Mouse (Mus musculus): ENCODE measurements at regions not wholly inside any gene's neighbourhood (a gene's known extent, or its start where the extent isn't known, plus 50 kb on each side); places are given as distances from the start of the nearest gene placed in this dataset.

DNA sequence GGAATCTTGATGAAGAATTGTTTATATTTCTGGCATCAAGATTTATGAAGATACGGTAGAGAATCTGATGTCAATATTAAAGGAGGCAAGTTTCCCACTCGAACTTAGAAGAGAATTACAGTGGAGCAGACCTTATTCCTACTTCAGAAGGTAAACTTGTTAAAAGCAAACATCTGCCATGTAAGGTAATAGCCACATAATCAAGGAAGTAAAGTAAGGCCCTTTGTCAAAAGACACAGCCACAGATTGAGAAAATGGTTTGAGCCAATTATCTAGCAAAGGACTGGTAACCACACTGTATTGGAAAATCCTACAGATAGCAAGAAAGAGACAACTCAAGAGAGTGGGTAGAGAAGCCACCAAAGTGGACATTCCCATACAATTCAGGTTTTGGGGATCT is 111.4 kb upstream of the Gm5148 start:
- Histone ChIP-seq H3K9ac (ENCODE audit: low read length) (no peak overlapping the region), H3K4me2 (ENCODE audit: low read length) (no peak overlapping the region), H3K36me3 (ENCODE audit: control insufficient read depth, insufficient read depth, low read length) (no peaks in the 10 kb centered on the region), H3K4me3 (ENCODE audit: control insufficient read depth in 1 of 2, insufficient read depth in 1 of 2, low read depth in 1 of 2, low read length in 2 of 2) (no peak overlapping the region), H3K9me3 (ENCODE audit: control insufficient read depth, low read length) (no peaks in the 10 kb centered on the region), H3K27ac (replicated peaks in 1 of 2; ENCODE audit: control insufficient read depth in 1 of 2, insufficient read depth in 1 of 2, low read depth in 2 of 2, low read length in 2 of 2) (0 out of 4 replicates have a peak overlapping the region, but pooled peaks of 1 of the 2 experiments have one; percentile 6), H3K4me1 (ENCODE audit: control insufficient read depth in 2 of 2, insufficient read depth in 2 of 2, low read length in 2 of 2) (peaks cover 7 to 18% of the 10 kb centered on the region in 2 experiments), H3K27me3 (ENCODE audit: control insufficient read depth, insufficient read depth, low read length) (no peaks in the 10 kb centered on the region)
- 86% methylated on average over 2 of the region's 2 CpGs for WGBS
- no peak for ATAC-seq (ENCODE audit: insufficient number of reproducible peaks, insufficient read depth, low FRiP score, low read depth)

DNA sequence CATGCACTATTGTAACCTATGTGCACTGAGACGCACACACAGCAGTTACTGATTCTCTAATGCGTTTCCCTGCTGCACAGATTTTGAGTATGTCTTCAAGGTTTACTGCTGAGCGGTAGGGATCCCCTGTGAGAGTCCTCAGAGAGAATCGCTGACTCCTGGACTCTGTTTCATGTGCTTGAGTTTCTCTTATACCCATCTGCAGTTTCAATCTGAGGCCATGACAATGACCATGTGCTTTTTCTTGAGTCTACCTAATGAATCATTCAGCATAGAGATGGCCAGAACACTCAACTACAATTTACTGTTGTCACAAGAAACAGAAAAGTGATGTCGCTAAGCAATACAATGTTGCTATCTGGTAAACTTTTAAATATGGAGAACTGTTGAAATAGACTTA is 110.8 kb upstream of the Gm5148 start:
- H3K4me1 ChIP-seq (ENCODE audit: control insufficient read depth in 2 of 2, insufficient read depth in 2 of 2, low read length in 2 of 2): peaks cover 7 to 18% of the 10 kb centered on the region in 2 experiments
- no peak overlapping the region for H3K4me3 ChIP-seq (ENCODE audit: control insufficient read depth in 1 of 2, insufficient read depth in 1 of 2, low read depth in 1 of 2, low read length in 2 of 2)
- no peak overlapping the region for H3K4me2 ChIP-seq (ENCODE audit: low read length)
- H3K36me3 ChIP-seq (ENCODE audit: control insufficient read depth, insufficient read depth, low read length): no peaks in the 10 kb centered on the region
- no peaks in the 10 kb centered on the region for H3K27me3 ChIP-seq (ENCODE audit: control insufficient read depth, insufficient read depth, low read length)
- no peak overlapping the region for H3K9ac ChIP-seq (ENCODE audit: low read length)
- WGBS: 73% methylated on average over 5 of the region's 5 CpGs
- no peak for ATAC-seq (ENCODE audit: insufficient number of reproducible peaks, insufficient read depth, low FRiP score, low read depth)
- no peaks in the 10 kb centered on the region for H3K9me3 ChIP-seq (ENCODE audit: control insufficient read depth, low read length)
- peak overlapping the region; percentile 77 to 82 for H3K27ac ChIP-seq (replicated peaks in 1 of 2; ENCODE audit: control insufficient read depth in 1 of 2, insufficient read depth in 1 of 2, low read depth in 2 of 2, low read length in 2 of 2)

DNA sequence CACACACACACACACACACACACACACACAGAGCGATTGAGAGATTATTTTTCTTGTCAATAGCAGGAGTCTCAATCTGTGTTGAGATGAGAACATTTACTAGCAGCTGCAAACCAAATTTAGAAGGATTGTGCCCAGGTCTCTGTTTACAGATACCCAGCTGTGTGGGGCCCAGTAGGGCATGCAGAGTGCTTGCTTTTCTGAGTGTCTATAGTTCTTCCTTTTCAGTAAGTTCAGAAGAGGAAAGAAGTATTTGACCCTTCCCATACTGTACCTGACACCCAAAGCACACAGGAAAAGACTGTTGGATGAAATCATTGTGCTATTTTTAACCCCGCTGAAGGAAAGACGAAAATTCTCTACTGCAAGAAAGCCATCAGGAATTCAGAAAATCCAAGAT is 110.3 kb upstream of the Gm5148 start:
- Histone ChIP-seq H3K4me2 (ENCODE audit: low read length) (no peak overlapping the region), H3K36me3 (ENCODE audit: control insufficient read depth, insufficient read depth, low read length) (no peaks in the 10 kb centered on the region), H3K9ac (ENCODE audit: low read length) (peak overlapping the region; percentile 44), H3K9me3 (ENCODE audit: control insufficient read depth, low read length) (no peaks in the 10 kb centered on the region), H3K27me3 (ENCODE audit: control insufficient read depth, insufficient read depth, low read length) (no peaks in the 10 kb centered on the region), H3K4me1 (ENCODE audit: control insufficient read depth in 2 of 2, insufficient read depth in 2 of 2, low read length in 2 of 2) (peaks cover 7 to 18% of the 10 kb centered on the region in 2 experiments), H3K27ac (replicated peaks in 1 of 2; ENCODE audit: control insufficient read depth in 1 of 2, insufficient read depth in 1 of 2, low read depth in 2 of 2, low read length in 2 of 2) (peak overlapping the region; percentile 61 to 77), H3K4me3 (ENCODE audit: control insufficient read depth in 1 of 2, insufficient read depth in 1 of 2, low read depth in 1 of 2, low read length in 2 of 2) (no peak overlapping the region)
- 23% methylated on average over 3 of the region's 3 CpGs for WGBS
- no peak for ATAC-seq (ENCODE audit: insufficient number of reproducible peaks, insufficient read depth, low FRiP score, low read depth)

DNA sequence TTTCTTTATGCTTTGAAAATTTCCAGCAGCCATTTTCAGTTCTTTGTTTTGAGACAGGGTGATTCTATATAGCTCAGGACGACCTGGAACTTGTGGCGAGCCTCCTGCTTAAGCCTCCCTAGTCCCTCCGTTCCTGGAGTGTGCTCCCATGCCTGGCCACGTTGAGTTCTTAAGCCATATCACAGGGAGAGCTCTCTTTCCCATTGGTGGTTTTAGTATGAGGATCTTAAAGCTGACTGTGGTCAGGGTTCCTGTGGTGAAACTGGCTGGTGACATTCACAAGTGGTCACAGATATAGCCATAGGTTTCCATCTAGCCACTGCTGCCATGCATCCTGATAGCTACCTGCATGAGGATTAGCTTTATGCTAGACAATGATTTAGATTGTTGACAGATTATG is 109.1 kb upstream of the Gm5148 start:
- Histone ChIP-seq H3K9ac (ENCODE audit: low read length) (no peak overlapping the region), H3K4me3 (ENCODE audit: control insufficient read depth in 1 of 2, insufficient read depth in 1 of 2, low read depth in 1 of 2, low read length in 2 of 2) (no peak overlapping the region), H3K27ac (replicated peaks in 1 of 2; ENCODE audit: control insufficient read depth in 1 of 2, insufficient read depth in 1 of 2, low read depth in 2 of 2, low read length in 2 of 2) (no peak overlapping the region), H3K36me3 (ENCODE audit: control insufficient read depth, insufficient read depth, low read length) (no peaks in the 10 kb centered on the region), H3K4me2 (ENCODE audit: low read length) (no peak overlapping the region), H3K4me1 (ENCODE audit: control insufficient read depth in 2 of 2, insufficient read depth in 2 of 2, low read length in 2 of 2) (peaks cover 7 to 18% of the 10 kb centered on the region in 2 experiments), H3K27me3 (ENCODE audit: control insufficient read depth, insufficient read depth, low read length) (no peaks in the 10 kb centered on the region), H3K9me3 (ENCODE audit: control insufficient read depth, low read length) (no peaks in the 10 kb centered on the region)
- ATAC-seq (ENCODE audit: insufficient number of reproducible peaks, insufficient read depth, low FRiP score, low read depth): no peak
- WGBS: 59% methylated on average over 4 of the region's 4 CpGs

DNA sequence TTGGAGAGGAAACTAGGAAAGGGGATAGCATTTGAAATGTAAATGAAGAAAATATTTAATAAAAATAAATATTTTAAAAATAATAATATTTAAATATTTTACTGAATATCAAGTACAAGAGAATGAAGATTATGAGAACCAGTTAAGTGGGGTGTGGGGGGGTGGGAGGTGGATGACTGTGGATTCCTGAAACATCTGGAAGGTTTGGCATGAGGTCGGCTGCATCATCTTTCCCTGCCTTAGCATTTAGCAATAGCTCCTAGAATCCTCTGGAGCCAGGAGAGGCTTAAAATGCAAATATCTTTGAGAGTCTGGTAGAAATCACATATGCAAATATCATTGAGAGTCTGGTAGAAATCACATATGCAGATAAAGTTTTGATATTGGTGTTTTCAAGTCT is 103.3 kb upstream of the Gm5148 start:
- no peak for ATAC-seq (ENCODE audit: insufficient number of reproducible peaks, insufficient read depth, low FRiP score, low read depth)
- Histone ChIP-seq H3K36me3 (ENCODE audit: control insufficient read depth, insufficient read depth, low read length) (no peaks in the 10 kb centered on the region), H3K4me3 (ENCODE audit: control insufficient read depth in 1 of 2, insufficient read depth in 1 of 2, low read depth in 1 of 2, low read length in 2 of 2) (no peak overlapping the region), H3K9me3 (ENCODE audit: control insufficient read depth, low read length) (no peaks in the 10 kb centered on the region), H3K27ac (replicated peaks in 1 of 2; ENCODE audit: control insufficient read depth in 1 of 2, insufficient read depth in 1 of 2, low read depth in 2 of 2, low read length in 2 of 2) (no peak overlapping the region), H3K4me1 (ENCODE audit: control insufficient read depth in 2 of 2, insufficient read depth in 2 of 2, low read length in 2 of 2) (no peaks in the 10 kb centered on the region), H3K4me2 (ENCODE audit: low read length) (no peak overlapping the region), H3K27me3 (ENCODE audit: control insufficient read depth, insufficient read depth, low read length) (no peaks in the 10 kb centered on the region), H3K9ac (ENCODE audit: low read length) (no peak overlapping the region)
- 63% methylated on average over 1 of the region's 1 CpGs for WGBS

DNA sequence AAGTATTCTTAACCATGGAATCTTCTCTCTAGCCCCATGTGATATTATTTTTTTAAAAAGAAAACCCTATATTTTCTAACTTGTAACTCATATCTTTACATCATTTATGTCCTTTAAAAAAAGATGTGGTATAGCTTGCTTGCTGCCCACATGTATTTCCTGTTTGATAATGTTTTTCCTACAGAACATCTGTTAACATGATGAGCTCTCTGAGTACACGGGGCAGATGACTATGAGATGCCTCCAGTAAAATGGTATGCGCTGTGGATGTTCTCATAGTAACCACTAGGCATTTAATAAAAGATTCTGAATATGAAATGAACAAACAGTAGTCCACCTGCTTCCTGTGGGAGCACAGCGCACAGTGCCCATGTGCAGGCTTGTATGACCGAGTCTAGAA is 101.3 kb upstream of the Gm5148 start:
- no peaks in the 10 kb centered on the region for H3K27me3 ChIP-seq (ENCODE audit: control insufficient read depth, insufficient read depth, low read length)
- no peaks in the 10 kb centered on the region for H3K4me1 ChIP-seq (ENCODE audit: control insufficient read depth in 2 of 2, insufficient read depth in 2 of 2, low read length in 2 of 2)
- 90% methylated on average over 4 of the region's 4 CpGs for WGBS
- no peaks in the 10 kb centered on the region for H3K36me3 ChIP-seq (ENCODE audit: control insufficient read depth, insufficient read depth, low read length)
- no peak overlapping the region for H3K27ac ChIP-seq (replicated peaks in 1 of 2; ENCODE audit: control insufficient read depth in 1 of 2, insufficient read depth in 1 of 2, low read depth in 2 of 2, low read length in 2 of 2)
- H3K9me3 ChIP-seq (ENCODE audit: control insufficient read depth, low read length): no peaks in the 10 kb centered on the region
- H3K4me3 ChIP-seq (ENCODE audit: control insufficient read depth in 1 of 2, insufficient read depth in 1 of 2, low read depth in 1 of 2, low read length in 2 of 2): no peak overlapping the region
- no peak for ATAC-seq (ENCODE audit: insufficient number of reproducible peaks, insufficient read depth, low FRiP score, low read depth)
- H3K9ac ChIP-seq (ENCODE audit: low read length): no peak overlapping the region
- H3K4me2 ChIP-seq (ENCODE audit: low read length): no peak overlapping the region

DNA sequence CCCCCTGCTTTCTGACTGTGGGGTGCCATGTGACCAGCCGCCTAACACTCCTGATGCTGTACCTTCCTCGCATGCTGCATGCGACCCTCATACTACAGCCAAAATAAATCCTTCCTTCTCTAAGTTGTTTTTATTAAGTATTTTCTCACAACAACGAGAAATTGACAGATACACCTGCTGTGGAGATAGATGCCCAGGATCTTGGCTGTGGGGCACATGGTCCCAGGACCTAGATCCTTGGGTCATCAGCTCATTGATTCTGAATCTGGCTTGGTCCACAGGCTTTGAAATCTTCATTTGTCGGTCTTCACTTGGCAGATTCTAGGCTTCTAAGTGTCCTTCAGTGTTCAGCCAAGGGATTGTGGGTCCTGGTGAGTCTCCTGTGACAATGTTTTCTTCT is 100.4 kb upstream of the Gm5148 start:
- H3K27ac ChIP-seq (replicated peaks in 1 of 2; ENCODE audit: control insufficient read depth in 1 of 2, insufficient read depth in 1 of 2, low read depth in 2 of 2, low read length in 2 of 2): no peak overlapping the region
- H3K36me3 ChIP-seq (ENCODE audit: control insufficient read depth, insufficient read depth, low read length): no peaks in the 10 kb centered on the region
- no peak for ATAC-seq (ENCODE audit: insufficient number of reproducible peaks, insufficient read depth, low FRiP score, low read depth)
- no peak overlapping the region for H3K4me3 ChIP-seq (ENCODE audit: control insufficient read depth in 1 of 2, insufficient read depth in 1 of 2, low read depth in 1 of 2, low read length in 2 of 2)
- no peaks in the 10 kb centered on the region for H3K9me3 ChIP-seq (ENCODE audit: control insufficient read depth, low read length)
- H3K4me1 ChIP-seq (ENCODE audit: control insufficient read depth in 2 of 2, insufficient read depth in 2 of 2, low read length in 2 of 2): no peaks in the 10 kb centered on the region
- no peak overlapping the region for H3K4me2 ChIP-seq (ENCODE audit: low read length)
- H3K9ac ChIP-seq (ENCODE audit: low read length): no peak overlapping the region
- 94% methylated on average over 5 of the region's 5 CpGs for WGBS
- no peaks in the 10 kb centered on the region for H3K27me3 ChIP-seq (ENCODE audit: control insufficient read depth, insufficient read depth, low read length)

DNA sequence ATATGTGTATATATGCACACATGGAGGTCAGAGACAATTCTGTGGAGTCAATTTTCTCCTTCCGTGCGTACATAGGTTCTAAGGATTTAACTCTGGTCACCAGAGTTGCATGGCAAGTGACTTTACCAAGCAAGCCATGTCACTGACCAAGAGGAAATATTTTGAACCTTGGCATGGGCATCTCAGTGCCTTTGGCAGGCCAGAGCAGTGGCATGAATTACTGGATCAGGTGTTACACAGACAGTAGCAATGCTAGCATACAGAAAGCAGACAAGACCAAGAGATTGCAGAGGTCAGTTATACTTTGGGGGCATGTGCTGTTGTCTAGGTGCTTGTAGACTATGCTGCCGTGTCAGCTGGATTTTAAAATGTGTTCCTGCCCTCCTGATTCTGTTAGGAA is 95.2 kb upstream of the Gm5148 start:
- Histone ChIP-seq H3K4me2 (ENCODE audit: low read length) (no peak overlapping the region), H3K27me3 (ENCODE audit: control insufficient read depth, insufficient read depth, low read length) (no peaks in the 10 kb centered on the region), H3K27ac (replicated peaks in 1 of 2; ENCODE audit: control insufficient read depth in 1 of 2, insufficient read depth in 1 of 2, low read depth in 2 of 2, low read length in 2 of 2) (no peak overlapping the region), H3K4me3 (ENCODE audit: control insufficient read depth in 1 of 2, insufficient read depth in 1 of 2, low read depth in 1 of 2, low read length in 2 of 2) (no peak overlapping the region), H3K36me3 (ENCODE audit: control insufficient read depth, insufficient read depth, low read length) (no peaks in the 10 kb centered on the region), H3K9me3 (ENCODE audit: control insufficient read depth, low read length) (no peaks in the 10 kb centered on the region), H3K9ac (ENCODE audit: low read length) (no peak overlapping the region), H3K4me1 (ENCODE audit: control insufficient read depth in 2 of 2, insufficient read depth in 2 of 2, low read length in 2 of 2) (no peaks in the 10 kb centered on the region)
- ATAC-seq (ENCODE audit: insufficient number of reproducible peaks, insufficient read depth, low FRiP score, low read depth): no peak
- WGBS: 82% methylated on average over 3 of the region's 3 CpGs

Data from heart, embryonic 14.5 days (tissue).